Mouse (Mus musculus) heart, adult 2 months (tissue): ENCODE measurements around the gene Nr2c1.

Source experiments
- CTCF ChIP-seq: fragments of 200-600 bp; IDR thresholded peaks from 2 replicates; pipeline ENCODE4 v1.8.1; 2022; ENCODE audit warnings: antibody characterized with exemption, mild to moderate bottlenecking, moderate library complexity
- POLR2A ChIP-seq: fragments of 200-500 bp; IDR thresholded peaks from 2 replicates; pipeline ENCODE4 v1.6.1; 2011; ENCODE audit warnings: mild to moderate bottlenecking, low read depth, low read length, control low read depth; ENCODE audit not compliant: insufficient read depth

- TF ChIP-seq CTCF (no peak), POLR2A (no peak)
Measured at GRCm38 (mm10) chr10:94171440-94172130, 23.8 kb downstream of the Nr2c1 start.
